Mouse (Mus musculus) cortical plate, adult 2 months (tissue): ENCODE measurements around the gene Pld2.
"Not testable (repeated sequence)": the region's sequence is repeated elsewhere in the genome, so short reads cannot be mapped to it uniquely, and the experiment has no call there.

Source experiments
- CTCF ChIP-seq: fragments of 200-500 bp; IDR thresholded peaks from 2 replicates; pipeline ENCODE4 v1.5.1; 2011; ENCODE audit warnings: mild to moderate bottlenecking, control low read depth, low read length; ENCODE audit not compliant: insufficient read depth; ENCODE audit errors: extremely low read depth
- POLR2A ChIP-seq: fragments of 200-500 bp; IDR thresholded peaks from 2 replicates; pipeline ENCODE4 v1.6.1; 2011; ENCODE audit warnings: mild to moderate bottlenecking, low read length, control low read depth; ENCODE audit not compliant: insufficient read depth; ENCODE audit errors: extremely low read depth

- not testable (repeated sequence) for TF ChIP-seq CTCF, POLR2A
Observed at GRCm38 (mm10) chr11:70523306-70523989, 16.4 kb upstream of the Pld2 start.
